Mouse (Mus musculus) forebrain, embryonic 15.5 days (tissue): ENCODE data around the gene Fam173b. TPM values are rescaled to one million over a fixed set of nuclear protein-coding genes. Genes with fewer than 3 reads are reported as not detected.

Experiments used
- ATAC-seq: fragments of 200-750 bp; cut with Nextera tagmentation; replicated peaks from 2 replicates; pipeline ENCODE4 v1.8.0; 2017; ENCODE audit warnings: mild to moderate bottlenecking, moderate TSS enrichment, moderate library complexity
- H3K27ac ChIP-seq: fragments of 300-500 bp; sonication (generic); replicated peaks from 2 replicates; pipeline ENCODE4 v1.5.1; 2015; ENCODE audit warnings: mild to moderate bottlenecking, inconsistent platforms
- H3K27me3 ChIP-seq: fragments of 300-500 bp; sonication (generic); 2 replicates; pipeline ENCODE4 v1.6.1; 2015; ENCODE audit warnings: inconsistent platforms
- H3K36me3 ChIP-seq: fragments of 300-500 bp; sonication (generic); 2 replicates; pipeline ENCODE4 v1.6.1; 2015; ENCODE audit warnings: mild to moderate bottlenecking, inconsistent platforms
- H3K4me1 ChIP-seq: fragments of 300-500 bp; sonication (generic); 2 replicates; pipeline ENCODE4 v1.6.1; 2015; ENCODE audit warnings: inconsistent platforms
- H3K4me2 ChIP-seq: fragments of 300-500 bp; sonication (generic); replicated peaks from 2 replicates; pipeline ENCODE4 v1.6.1; 2015; ENCODE audit warnings: mild to moderate bottlenecking, inconsistent platforms
- H3K4me3 ChIP-seq: fragments of 300-500 bp; sonication (generic); 2 replicates; pipeline ENCODE4 v1.5.1; 2015; ENCODE audit warnings: mild to moderate bottlenecking, inconsistent platforms
- H3K9ac ChIP-seq: fragments of 300-500 bp; sonication (generic); replicated peaks from 2 replicates; pipeline ENCODE4 v1.6.1; 2015; ENCODE audit warnings: mild to moderate bottlenecking, inconsistent platforms
- H3K9me3 ChIP-seq: fragments of 300-500 bp; sonication (generic); 2 replicates; pipeline ENCODE4 v1.6.1; 2016; ENCODE audit warnings: inconsistent platforms
- WGBS: fragments of 180-500 bp; shearing (Covaris S2); methylation state at CpG from one replicate; pipeline ENCODE4 v1.1.7; 2015; ENCODE audit warnings: mixed read lengths; 5-methylcytosine and 5-hydroxymethylcytosine counted together
- polyA plus RNA-seq: library from polyadenylated mRNA; unstranded; fragments of >200 nt; fragmentation: Nextera tagmentation; extraction: Ambion mirVana; gene quantifications from 2 replicates; pipeline ENCODE4 v1.2.1, GENCODE M21; 2015

Gene Fam173b
- 10.0 and 11.5 TPM in 2 replicates for polyA plus RNA-seq

DNA sequence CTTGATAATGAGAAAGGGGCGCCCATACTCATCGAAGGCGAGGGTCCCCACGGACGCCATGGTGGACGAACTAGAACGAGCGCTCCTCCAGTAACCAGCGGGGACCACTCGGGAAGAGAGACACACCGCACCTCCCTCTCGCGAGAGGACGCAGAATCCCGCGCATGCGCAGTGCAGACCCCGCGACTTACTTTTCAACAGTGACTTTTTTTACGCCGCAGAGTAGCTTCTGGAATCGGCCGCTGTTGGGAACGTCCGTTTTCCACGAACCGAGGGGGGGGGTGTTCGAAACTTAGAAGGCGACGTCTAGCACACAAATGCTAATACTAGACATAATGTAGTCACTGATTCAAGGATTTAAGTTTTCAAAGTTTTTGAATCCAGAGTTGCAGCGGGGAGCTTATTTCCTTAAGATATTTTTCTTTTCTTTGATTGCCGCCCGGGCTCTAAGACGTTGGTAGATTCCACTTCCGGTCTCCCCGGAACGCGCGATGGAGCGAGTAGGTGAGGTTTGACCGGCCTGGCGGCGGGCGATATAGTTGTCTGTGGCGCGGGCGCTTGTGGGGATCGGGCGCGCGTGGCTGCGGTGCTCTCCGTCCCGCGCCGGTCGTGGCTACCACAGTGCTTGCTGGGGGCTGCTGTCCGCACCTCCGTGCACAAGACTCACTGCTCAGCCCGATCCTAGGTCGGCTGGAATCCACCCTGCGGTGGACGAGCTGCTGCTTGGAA lies at the start of gene Fam173b, which contains the start of gene Cct5:
TSS of gene Fam173b (plus strand) at position 207 of the 729 bp plus-strand sequence.
TSS of gene Cct5 (minus strand) at position 159 of the 729 bp plus-strand sequence.
- ATAC-seq = peak; percentile 92

DNA sequence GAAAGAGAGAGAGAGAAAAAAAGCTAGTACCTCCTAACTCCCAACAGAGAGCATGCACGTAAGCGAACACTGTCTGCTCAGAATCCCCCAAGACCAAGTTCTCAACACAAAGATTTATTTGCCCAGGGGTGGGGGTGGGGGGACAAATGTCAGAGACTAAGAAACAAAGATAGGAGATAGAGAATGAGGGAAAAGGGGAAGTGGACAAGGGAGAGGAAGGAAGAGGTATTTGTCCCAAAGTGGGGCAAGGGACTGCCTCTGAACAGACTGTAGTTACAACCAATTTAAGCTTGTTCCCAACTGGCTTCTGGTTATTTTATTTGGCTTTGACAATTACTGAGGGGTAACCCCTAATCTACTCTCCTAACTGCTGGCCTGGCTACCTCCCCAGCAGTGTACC lies 46.8 kb upstream of the Fam173b start:
- Histone ChIP-seq H3K4me3 (no peak overlapping the region), H3K9ac (no peak overlapping the region), H3K4me1 (no peaks in the 10 kb centered on the region), H3K4me2 (no peak overlapping the region), H3K27me3 (no peaks in the 10 kb centered on the region), H3K9me3 (no peaks in the 10 kb centered on the region), H3K27ac (no peak overlapping the region), H3K36me3 (no peaks in the 10 kb centered on the region)
- no peak for ATAC-seq
- WGBS = 91% methylated on average over 2 of the region's 2 CpGs

More for the DNA sequence above, at the start of gene Fam173b, which contains the start of gene Cct5:
- Histone ChIP-seq H3K4me2 (peak within 1 kb of the TSS; percentile 83), H3K9ac (peak within 1 kb of the TSS; percentile 97), H3K27me3 (no peaks in the 10 kb centered on the region), H3K4me1 (peaks cover 35% of the 10 kb centered on the region), H3K27ac (peak within 1 kb of the TSS; percentile 98), H3K36me3 (peaks cover 9% of the 10 kb centered on the region), H3K4me3 (peak within 1 kb of the TSS; percentile 85), H3K9me3 (no peaks in the 10 kb centered on the region)
- WGBS = under 1% methylated on average over 63 of the region's 63 CpGs

DNA sequence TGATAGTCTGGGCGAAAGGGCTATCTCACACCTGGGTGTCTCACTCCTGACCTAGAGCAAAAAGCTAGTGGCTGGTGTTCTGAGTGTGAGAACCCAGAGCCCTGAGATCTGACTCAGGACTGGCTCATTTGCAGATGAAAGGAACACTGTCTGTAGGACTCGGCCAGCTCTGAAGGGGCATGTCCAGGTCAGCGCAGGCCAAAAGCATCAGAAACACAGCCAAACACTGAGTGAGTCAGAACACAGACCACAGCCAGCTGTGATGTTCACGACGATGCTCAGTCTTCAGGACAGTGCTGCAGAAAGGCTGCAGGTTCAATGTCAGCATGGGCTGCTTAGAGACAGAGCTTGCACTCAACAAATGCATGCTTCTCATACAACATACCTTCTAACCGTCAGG lies 40.3 kb upstream of the Fam173b start:
- Histone ChIP-seq H3K9ac (no peak overlapping the region), H3K27ac (no peak overlapping the region), H3K9me3 (no peaks in the 10 kb centered on the region), H3K4me2 (no peak overlapping the region), H3K4me3 (no peak overlapping the region), H3K4me1 (no peaks in the 10 kb centered on the region), H3K36me3 (no peaks in the 10 kb centered on the region), H3K27me3 (no peaks in the 10 kb centered on the region)
- WGBS = 89% methylated on average over 6 of the region's 6 CpGs
- no peak for ATAC-seq

DNA sequence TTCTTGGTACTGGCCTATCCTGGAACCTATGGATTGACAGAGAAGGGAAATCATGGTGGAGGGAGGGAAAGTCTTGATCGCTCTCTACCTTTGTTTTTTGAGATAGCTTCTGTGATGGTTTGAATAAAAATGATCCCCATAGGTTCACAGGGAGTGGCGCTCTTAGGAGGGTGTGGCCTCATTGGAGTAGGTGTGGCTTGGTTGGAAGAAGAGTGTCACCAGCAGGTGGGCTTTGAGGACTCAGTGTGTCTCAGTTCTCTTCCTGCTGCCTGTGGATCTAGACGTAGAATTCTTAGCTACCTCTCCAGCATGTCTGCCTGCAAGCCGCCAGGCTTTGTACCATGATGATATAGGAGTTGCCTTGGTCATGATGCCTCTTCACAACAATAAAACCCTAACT lies 39.7 kb upstream of the Fam173b start:
- no peak overlapping the region for H3K4me2 ChIP-seq
- H3K27ac ChIP-seq = no peak overlapping the region
- WGBS = 92% methylated on average over 4 of the region's 4 CpGs
- no peak overlapping the region for H3K4me3 ChIP-seq
- H3K27me3 ChIP-seq = no peaks in the 10 kb centered on the region
- H3K36me3 ChIP-seq = no peaks in the 10 kb centered on the region
- no peaks in the 10 kb centered on the region for H3K9me3 ChIP-seq
- ATAC-seq = no peak
- H3K4me1 ChIP-seq = no peaks in the 10 kb centered on the region
- H3K9ac ChIP-seq = no peak overlapping the region

DNA sequence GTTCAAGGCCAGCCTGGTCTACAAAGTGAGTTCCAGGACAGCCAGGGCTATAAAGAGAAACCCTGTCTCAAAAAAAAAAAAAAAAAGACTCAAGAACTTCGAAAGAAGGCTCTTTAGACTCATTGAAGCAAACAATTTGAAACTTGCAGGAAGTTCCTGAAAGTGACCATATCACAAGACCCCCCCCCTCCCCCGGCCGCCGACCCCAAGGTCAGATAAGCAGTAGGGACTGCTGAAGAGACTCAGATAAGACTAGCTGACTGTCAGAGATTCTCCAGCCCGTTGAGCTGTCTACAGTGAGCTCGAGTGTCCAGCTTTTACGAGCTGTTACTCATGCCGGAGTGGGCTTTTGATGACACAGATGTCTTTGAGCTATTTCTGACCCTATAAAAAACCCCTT lies 38.8 kb upstream of the Fam173b start:
- Histone ChIP-seq H3K4me3 (no peak overlapping the region), H3K4me2 (no peak overlapping the region), H3K4me1 (no peaks in the 10 kb centered on the region), H3K9me3 (no peaks in the 10 kb centered on the region), H3K36me3 (no peaks in the 10 kb centered on the region), H3K9ac (no peak overlapping the region), H3K27me3 (no peaks in the 10 kb centered on the region), H3K27ac (no peak overlapping the region)
- no peak for ATAC-seq
- 92% methylated on average over 8 of the region's 8 CpGs for WGBS

DNA sequence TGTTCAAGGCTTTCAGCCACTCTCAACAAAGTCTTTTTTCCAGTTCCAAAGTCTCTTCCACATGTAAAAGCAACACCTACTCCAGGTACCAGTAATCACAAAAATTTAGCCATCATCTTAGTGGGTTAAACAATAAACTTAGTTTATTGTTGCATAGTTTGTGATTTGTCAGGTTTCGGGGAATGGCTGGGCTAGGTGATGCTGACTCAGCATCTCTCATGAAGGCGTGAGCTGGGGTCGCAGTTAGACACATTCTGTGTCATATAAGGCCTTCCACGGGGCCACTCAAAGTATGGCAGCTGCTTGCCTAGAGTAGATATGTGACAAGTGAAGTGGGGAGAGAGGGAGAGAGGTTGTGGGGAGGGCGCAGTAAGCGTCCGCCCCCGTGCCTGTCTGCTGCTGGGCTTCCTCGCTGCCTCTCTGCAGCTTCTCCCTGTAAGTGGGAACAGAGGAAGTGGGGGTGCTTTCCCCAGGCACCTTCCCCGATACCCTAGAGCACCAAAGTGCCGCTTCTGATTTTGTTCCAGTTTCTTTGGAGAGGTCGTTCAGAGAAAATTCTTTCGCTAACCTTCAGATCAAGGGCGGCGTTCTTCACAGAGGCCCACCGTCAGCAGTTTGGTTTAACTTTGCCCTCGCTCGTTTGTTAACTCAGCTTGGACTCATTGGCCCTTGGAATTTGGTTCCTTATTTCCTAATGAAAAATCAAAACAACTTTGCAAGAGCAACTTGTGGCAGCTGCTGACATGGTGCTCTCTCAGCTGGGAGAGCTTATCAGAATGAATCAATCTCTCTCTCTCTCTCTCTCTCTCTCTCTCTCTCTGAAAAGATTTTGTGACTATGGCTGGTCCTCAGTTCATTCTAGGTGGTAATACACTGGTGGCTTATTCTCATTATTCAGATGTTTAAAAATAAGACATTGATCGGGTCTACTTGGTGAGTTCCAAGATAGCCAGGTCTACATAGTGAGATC lies 37.8 kb upstream of the Fam173b start:
- Histone ChIP-seq H3K9me3 (no peaks in the 10 kb centered on the region), H3K9ac (no peak overlapping the region), H3K4me2 (no peak overlapping the region), H3K4me3 (no peak overlapping the region), H3K27ac (no peak overlapping the region), H3K27me3 (no peaks in the 10 kb centered on the region), H3K36me3 (no peaks in the 10 kb centered on the region), H3K4me1 (no peaks in the 10 kb centered on the region)
- ATAC-seq = no peak
- WGBS = 74% methylated on average over 19 of the region's 19 CpGs

DNA sequence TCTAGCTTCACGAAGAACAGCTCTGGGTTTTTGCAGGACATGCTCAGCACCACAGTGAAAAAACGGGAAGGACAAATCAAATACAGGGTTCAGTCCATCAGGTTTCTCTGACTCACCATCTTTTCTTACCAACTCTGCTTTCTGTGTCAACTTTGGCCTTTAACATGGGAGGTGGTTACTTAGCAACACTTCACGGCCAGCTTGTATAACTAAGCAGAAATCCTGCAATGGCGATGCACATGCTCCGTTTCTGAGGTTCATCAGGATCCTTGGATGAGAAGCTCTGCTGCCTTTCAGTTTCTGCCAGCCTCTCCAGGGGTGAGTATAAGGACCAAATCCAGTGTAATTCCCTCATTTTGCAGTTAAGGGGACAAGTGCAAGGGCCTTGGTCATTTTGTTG lies 36.5 kb upstream of the Fam173b start, which contains the start of gene Cmbl:
TSS of gene Cmbl (plus strand) at position 206 of the 400 bp plus-strand sequence.
- Histone ChIP-seq H3K9me3 (no peaks in the 10 kb centered on the region), H3K27me3 (no peaks in the 10 kb centered on the region), H3K9ac (no peak within 1 kb of the TSS), H3K36me3 (no peaks in the 10 kb centered on the region), H3K4me1 (no peaks in the 10 kb centered on the region), H3K4me2 (no peak within 1 kb of the TSS), H3K4me3 (no peak within 1 kb of the TSS), H3K27ac (no peak within 1 kb of the TSS)
- WGBS = 74% methylated on average over 5 of the region's 5 CpGs
- ATAC-seq = no peak

DNA sequence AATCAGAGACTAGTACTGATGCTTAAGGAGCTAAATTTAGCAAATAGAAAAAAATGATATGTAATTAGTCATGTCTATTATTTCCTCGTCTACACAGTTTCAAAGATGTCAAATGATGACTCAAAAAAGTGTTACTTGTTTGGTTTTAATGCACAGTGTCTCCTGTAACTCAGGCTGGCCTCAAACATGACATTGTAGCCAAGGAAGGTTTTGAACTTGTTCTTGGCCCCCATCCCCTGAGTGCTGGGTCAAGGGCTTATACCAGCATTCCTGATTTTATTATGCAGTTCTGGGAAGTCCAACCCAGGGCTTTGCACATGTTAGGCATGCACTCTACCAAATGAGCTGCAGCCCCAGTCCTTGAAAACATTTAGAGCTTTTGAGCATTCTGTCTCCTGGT lies 35.9 kb upstream of the Fam173b start:
- Histone ChIP-seq H3K27me3 (no peaks in the 10 kb centered on the region), H3K9me3 (no peaks in the 10 kb centered on the region), H3K4me1 (no peaks in the 10 kb centered on the region), H3K9ac (no peak overlapping the region), H3K36me3 (no peaks in the 10 kb centered on the region), H3K4me2 (no peak overlapping the region), H3K27ac (no peak overlapping the region), H3K4me3 (no peak overlapping the region)
- no peak for ATAC-seq
- WGBS = 69% methylated on average over 1 of the region's 1 CpGs

DNA sequence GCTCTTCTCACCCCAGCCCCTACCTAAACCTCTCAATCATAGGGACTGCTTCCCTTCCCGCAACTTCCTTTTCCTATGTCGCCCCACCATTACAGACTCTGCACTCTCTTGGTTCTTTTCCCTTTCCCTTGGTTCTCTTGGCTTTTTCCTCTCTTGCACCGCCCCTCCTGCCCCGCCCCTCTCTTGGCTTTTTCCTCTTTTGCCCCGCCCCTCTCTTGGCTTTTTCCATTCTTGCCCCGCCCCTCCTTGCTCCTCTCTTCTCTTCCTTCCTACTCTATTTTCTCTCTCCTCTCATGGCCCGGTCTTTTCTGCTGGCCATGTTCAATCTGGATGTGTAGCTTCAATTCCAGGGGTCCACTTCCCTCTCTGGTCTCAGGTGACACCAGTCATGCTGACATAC lies 34.2 kb upstream of the Fam173b start:
- H3K9ac ChIP-seq = no peak overlapping the region
- ATAC-seq = no peak
- WGBS = 72% methylated on average over 7 of the region's 7 CpGs
- H3K36me3 ChIP-seq = no peaks in the 10 kb centered on the region
- no peaks in the 10 kb centered on the region for H3K9me3 ChIP-seq
- no peak overlapping the region for H3K27ac ChIP-seq
- H3K4me1 ChIP-seq = no peaks in the 10 kb centered on the region
- H3K4me3 ChIP-seq = no peak overlapping the region
- H3K4me2 ChIP-seq = no peak overlapping the region
- no peaks in the 10 kb centered on the region for H3K27me3 ChIP-seq

DNA sequence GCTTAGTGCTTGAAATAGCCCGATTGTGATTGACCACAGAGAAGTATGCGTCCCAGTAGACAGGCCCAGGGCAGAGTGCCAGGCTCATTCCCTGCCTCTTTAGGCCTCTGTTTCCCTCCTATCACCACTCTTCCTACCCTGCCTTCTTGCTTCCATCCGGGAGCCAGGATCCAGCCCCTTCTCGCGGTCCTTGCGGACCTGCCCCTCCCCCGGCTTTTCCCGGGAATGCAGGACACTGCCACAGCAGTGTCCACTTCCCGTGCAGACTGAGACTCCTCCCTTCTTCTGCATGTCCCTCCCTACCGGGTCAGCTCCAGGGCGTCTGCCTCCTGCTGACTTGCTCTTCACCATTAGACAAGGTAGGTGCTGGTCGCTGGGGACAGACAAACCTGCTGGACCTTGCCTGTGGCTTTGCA lies 33.1 kb upstream of the Fam173b start:
- no peaks in the 10 kb centered on the region for H3K27me3 ChIP-seq
- 30% methylated on average over 12 of the region's 12 CpGs for WGBS
- H3K4me2 ChIP-seq = no peak overlapping the region
- no peak overlapping the region for H3K27ac ChIP-seq
- ATAC-seq = no peak
- no peak overlapping the region for H3K9ac ChIP-seq
- no peak overlapping the region for H3K4me3 ChIP-seq
- H3K9me3 ChIP-seq = no peaks in the 10 kb centered on the region
- H3K36me3 ChIP-seq = no peaks in the 10 kb centered on the region
- no peaks in the 10 kb centered on the region for H3K4me1 ChIP-seq

DNA sequence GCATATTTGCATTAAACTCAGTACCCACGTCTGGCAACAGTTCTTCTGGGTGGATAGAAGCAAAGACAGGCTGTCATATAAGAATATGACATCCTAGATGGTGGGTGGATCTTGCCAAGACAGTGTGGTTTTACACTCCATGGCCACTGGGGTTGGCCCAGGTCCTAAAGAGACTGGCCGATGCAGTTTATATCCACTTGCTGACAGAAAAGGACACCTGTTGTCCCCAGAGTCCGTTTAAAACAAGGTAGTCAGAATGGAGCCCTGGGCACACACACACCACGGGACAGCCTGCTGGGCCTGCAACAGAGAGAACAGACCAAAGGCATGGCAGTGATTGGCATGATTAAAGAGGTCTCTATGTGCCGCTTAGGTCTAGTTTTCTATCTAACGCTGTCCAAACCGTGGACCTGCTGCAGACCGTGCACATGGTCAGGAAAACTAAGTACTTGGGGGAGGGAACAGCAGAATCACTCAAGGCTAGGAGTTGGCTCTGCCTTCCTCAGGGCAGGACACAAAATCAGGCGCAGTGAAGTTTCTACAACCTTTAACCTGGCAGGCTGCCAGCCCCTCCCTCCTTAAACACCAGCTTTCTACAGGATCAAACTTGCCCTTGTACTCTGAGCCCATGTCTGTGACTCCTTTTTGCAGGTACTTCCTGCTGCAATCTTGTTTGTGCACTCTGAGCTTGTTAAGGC lies 32.2 kb upstream of the Fam173b start:
- Histone ChIP-seq H3K36me3 (no peaks in the 10 kb centered on the region), H3K4me3 (no peak overlapping the region), H3K27ac (no peak overlapping the region), H3K4me1 (no peaks in the 10 kb centered on the region), H3K9me3 (no peaks in the 10 kb centered on the region), H3K9ac (no peak overlapping the region), H3K27me3 (no peaks in the 10 kb centered on the region), H3K4me2 (no peak overlapping the region)
- ATAC-seq = no peak
- 57% methylated on average over 9 of the region's 9 CpGs for WGBS

DNA sequence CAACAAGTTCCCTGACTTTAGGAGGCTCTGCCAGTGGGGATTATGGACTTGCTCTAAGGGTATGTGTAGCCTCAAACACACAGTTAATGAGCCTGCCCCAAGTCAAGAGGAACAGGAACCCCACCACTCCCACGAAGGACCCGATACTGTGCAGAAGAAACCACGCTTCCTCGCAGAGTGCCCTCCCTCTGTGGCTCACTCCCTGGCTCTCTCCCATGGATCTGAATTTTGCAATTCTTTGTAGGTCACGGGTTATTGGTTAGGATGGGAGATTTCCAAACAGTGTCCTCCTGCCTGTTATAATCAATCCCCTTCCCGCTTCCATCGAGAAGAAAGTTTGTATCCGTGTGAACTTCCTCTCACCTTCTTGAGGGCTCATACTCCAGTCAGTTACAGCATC lies 30.7 kb upstream of the Fam173b start:
- H3K9ac ChIP-seq = no peak overlapping the region
- no peak for ATAC-seq
- no peaks in the 10 kb centered on the region for H3K4me1 ChIP-seq
- no peaks in the 10 kb centered on the region for H3K36me3 ChIP-seq
- no peaks in the 10 kb centered on the region for H3K27me3 ChIP-seq
- WGBS = 91% methylated on average over 8 of the region's 8 CpGs
- H3K9me3 ChIP-seq = no peaks in the 10 kb centered on the region
- H3K27ac ChIP-seq = no peak overlapping the region
- H3K4me2 ChIP-seq = no peak overlapping the region
- no peak overlapping the region for H3K4me3 ChIP-seq
